Mouse (Mus musculus) thymus, adult 2 months (tissue): ENCODE results near the gene Stpg2.

Experiments used
- CTCF ChIP-seq: fragments of 200-500 bp; IDR thresholded peaks from 2 replicates; pipeline ENCODE4 v1.5.1; 2012; ENCODE audit warnings: mild to moderate bottlenecking, control low read depth, low read length, moderate library complexity, borderline replicate concordance; ENCODE audit not compliant: control insufficient read depth, poor library complexity, insufficient read depth; ENCODE audit errors: extremely low read depth
- POLR2A ChIP-seq: fragments of 200-500 bp; IDR thresholded peaks from 2 replicates; pipeline ENCODE4 v1.6.1; 2012; ENCODE audit warnings: mild to moderate bottlenecking, low read length, control low read depth, moderate library complexity; ENCODE audit not compliant: control insufficient read depth, poor library complexity, insufficient read depth; ENCODE audit errors: extremely low read depth

GRCm38 (mm10) chr3:139191541-139191940 is 14.0 kb upstream of the Stpg2 start:
- TF ChIP-seq CTCF, result no peak
- no peak for TF ChIP-seq POLR2A
